Mouse (Mus musculus): Measurements from ENCODE around the gene Il17f.

GRCm38 (mm10) chr1:20836551-20837125 lies 46.2 kb upstream of the Il17f start:
- TF ChIP-seq CTCF (IDR thresholded peaks at IDR 0.05; ENCODE audit: low read depth) (no peak), EP300 (IDR thresholded peaks at IDR 0.05; ENCODE audit: low read depth) (no peak)

All from liver, embryonic 14.5 days (tissue).